Mouse (Mus musculus) cerebellum, postnatal 36 days (tissue): ENCODE data around the gene Grm8.

Experiments
- DNase-seq, 2 experiments: peaks; one replicate each; pipeline ENCODE4 v3.0.0; 2021 to 2022; ENCODE audit warnings: mixed read lengths in 2 of 2

Gene Grm8

DNA sequence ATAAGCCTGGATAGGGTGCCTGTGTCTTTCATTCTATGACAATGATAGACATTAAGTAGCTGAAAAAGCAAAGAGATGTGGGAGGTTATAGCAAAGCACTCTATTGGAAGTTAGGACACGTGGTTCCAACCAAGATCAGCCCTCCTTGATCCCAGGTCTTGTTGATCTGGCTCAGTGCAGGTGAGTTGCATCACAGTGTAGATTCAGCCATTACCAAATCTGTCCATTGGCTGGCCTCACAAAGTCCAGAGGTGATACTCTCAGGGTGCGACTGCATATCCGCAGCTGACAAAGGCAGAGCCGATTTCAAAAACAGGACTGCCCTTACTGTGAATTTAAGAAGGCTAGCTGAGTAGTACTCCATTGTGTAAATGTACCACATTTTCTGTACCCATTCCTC, 103.0 kb downstream of the Grm8 start:
- no peak for DNase-seq

GRCm38 (mm10) chr6:28017653-28018052, 117.3 kb downstream of the Grm8 start:
- no peak for DNase-seq

GRCm38 (mm10) chr6:28007001-28007400, 128.0 kb downstream of the Grm8 start:
- no peak for DNase-seq

- no peak for DNase-seq
Observed at GRCm38 (mm10) chr6:27997250-27997649, 137.7 kb downstream of the Grm8 start.

- DNase-seq, result no peak
Observed at GRCm38 (mm10) chr6:27991241-27991640, 143.7 kb downstream of the Grm8 start.

GRCm38 (mm10) chr6:27982598-27982997, 152.4 kb downstream of the Grm8 start:
- no peak for DNase-seq

- DNase-seq, result no peak
Observed at GRCm38 (mm10) chr6:27982021-27982420, 153.0 kb downstream of the Grm8 start.

DNA sequence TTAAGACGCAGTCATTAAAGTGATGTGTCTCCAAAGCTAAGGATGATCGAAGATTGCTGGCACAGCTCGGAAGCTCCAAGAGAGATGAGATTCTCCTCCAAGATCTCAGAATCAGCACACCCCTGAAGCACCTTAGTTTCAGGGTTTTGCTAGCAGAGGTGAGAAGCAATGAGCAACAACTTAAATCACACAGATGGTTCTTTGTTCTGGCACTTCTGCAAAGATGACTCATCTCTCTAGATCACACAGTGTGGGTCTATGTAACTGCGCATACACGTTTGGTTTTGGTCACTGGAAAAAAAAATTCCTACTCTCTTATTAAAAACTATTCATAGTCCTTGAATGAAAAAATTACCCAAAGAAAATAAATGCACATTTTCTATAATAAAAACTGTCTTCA, 157.6 kb downstream of the Grm8 start:
- no peak for DNase-seq

- DNase-seq, result no peak
Observed at GRCm38 (mm10) chr6:27968859-27969258, 166.1 kb downstream of the Grm8 start.

DNA sequence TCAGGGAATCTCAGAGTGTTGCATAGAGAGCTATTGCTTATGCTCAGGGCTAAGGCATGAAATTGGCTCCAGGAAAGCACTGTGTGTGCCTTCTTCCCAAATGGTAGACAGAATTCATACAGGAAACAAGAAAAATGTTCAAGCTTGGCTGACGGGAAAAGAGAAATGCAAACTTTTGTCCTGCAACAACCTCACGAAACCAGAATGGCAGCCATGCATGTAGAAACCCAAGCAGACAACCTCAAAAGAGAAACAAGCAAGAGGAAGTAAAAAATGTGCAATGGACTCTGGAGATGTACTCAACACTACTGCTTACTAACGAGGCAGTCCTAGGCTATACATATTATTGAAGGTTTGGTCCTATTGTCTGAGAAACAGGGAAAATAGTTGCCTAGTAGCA, 167.9 kb downstream of the Grm8 start:
- DNase-seq, result no peak

GRCm38 (mm10) chr6:27965237-27965636, 169.7 kb downstream of the Grm8 start:
- no peak for DNase-seq

DNA sequence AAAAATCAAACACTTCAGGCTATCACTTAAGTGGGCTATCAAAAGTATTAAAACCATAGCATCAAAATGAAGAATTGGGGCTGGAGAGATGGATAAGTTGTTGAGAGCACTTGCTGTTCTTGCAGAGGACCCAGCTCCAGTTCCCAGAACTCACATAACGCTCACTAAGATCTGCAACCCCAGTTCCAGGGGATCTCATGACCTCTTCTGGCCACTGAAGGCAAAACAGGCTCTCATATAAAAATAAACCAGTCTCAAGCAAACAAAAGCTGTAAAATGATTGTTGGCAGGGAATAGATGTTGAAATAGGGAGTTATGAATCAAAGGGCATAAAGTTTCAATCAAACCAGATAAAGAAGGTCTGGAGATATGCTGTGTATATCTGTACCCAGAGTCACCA, 171.1 kb downstream of the Grm8 start:
- no peak for DNase-seq

DNA sequence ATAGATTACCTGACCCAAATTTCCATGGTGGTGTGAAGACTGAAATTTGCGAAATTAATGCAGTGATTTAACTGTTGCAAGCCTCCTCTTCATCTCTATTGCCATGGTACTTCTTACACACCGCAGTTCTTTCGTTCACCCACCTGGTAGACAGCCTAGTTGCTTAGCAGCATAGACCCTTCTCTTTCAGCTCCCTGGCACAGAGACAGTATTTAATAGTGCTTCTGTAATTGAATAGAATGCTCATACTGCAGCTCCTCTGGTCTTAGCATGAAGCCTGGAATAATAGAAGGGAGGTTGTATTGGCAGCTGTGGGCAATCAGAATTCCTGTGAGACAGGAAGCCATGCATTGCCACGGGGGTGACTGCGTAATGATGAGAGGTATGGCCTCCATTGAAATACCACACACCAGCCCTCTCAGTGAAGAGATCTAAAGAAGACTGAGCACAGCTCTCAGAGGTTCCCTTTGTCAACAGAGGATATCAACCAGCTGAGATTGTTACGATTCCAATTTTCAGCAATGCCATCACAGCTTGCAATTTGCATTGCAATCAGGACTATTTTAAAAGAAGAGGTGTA, 178.6 kb downstream of the Grm8 start:
- DNase-seq, result no peak

DNA sequence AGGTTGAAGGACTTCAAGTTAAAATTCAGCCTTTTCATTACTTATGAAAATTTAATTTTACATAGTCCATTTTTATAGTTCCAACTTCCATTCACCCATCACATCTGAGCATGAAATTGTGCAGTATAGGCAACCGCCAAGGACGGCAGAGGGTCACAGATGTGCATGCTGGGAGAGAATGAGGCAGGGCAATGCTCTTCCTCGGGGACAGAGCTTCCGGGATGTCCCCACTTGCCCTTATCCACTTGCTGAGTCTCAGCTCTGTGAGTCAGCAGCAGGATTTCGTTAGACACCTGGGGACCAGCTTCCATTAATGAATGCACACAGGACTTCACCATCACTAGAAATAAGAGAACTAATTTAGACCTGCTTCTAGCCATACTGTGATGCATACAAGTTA, 183.5 kb downstream of the Grm8 start:
- no peak for DNase-seq

DNA sequence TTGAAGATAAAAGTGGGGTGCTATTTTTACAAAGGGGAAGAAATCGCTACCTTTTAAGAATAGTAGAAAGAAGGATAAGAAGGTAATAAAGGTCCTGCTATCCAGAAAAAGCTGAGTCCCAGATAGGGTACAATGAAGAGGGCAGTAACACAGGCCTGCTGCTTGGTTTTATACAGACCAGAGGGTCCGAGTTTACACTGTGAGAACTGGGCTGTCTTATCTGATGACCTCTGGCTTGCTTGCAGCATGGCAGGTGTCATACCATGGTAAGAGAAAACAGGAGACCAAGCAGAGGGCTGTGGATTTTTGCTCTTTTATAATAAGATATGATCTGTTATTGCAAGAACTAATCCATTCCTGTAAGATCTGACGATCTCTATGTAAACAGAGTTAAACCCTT, 206.9 kb downstream of the Grm8 start:
- DNase-seq, result no peak

DNA sequence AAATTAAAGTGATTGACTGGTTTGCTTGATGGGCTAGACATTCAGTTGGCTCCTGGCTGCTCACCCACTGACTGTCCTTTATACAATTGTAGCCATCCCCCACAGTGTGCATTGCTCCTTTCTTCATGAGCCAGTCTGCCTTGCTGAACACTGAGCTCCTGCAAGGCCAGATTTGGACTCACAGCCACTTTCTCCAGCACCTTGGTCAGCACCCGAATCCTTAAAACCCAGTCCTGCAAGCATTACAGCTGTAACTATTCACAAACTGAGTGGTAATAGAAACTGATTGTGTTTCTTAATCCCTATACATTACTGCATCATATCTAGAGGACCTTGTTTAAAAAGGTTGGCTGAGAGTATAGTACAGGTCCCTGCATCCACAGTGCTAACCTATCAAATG, 221.7 kb downstream of the Grm8 start:
- no peak for DNase-seq

DNA sequence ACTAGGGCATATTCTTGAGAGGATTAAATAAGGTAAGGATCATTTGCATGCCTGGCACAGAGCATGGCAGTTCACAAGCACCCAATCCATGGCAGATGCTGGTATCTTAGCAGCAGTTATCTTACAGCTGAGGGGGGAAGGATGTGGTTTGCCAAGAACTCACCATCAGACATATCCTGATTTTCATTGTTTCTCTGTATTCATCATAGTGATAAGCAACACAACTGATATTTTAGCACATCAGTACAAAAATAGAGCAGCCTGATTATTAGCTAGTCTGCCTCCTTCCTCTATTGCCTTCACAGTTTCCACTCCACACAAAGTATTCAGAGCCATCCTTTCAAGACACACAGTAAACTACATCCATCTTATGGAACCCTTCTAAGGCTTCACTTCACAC, 230.6 kb downstream of the Grm8 start:
- DNase-seq, result no peak

- no peak for DNase-seq
Observed at GRCm38 (mm10) chr6:27902224-27902623, 232.8 kb downstream of the Grm8 start.

DNA sequence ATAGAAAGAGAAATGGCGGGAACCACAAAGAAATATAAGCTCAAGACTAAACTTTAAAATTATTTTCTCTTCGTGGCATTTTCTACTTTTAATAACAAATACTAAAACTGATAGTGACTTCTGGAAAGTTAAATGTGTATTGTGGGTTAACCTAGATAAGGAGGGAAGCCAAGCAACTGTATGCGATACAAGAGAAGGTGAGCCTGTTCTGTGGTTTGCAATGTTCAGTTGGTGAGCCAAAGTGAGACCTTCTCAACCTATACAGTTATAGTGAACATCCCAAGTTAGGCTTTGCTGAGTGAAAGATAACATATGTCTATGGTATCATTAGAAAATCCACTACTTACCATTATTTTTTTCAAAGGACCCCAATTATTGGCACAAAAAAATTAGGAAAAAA, 233.6 kb downstream of the Grm8 start:
- DNase-seq, result no peak

DNA sequence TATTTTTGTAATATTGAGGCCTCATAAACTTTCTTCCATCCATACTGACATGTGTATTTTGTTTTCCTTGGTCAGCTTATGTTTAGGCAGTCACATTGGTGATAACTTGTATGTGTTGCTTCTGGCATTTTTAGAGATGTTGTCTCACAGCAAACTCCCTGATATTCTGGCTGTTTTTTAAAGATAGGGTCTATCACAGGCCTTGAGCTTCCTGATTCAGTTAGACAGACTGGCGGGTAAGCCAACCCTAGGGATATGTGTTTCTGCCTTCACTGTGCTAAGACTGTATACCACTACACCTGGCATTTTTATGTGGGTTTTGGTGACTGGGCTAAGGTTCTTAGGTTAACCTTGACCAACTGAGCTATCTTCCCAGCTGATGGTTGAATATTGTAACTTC, 239.8 kb downstream of the Grm8 start:
- DNase-seq, result no peak

DNA sequence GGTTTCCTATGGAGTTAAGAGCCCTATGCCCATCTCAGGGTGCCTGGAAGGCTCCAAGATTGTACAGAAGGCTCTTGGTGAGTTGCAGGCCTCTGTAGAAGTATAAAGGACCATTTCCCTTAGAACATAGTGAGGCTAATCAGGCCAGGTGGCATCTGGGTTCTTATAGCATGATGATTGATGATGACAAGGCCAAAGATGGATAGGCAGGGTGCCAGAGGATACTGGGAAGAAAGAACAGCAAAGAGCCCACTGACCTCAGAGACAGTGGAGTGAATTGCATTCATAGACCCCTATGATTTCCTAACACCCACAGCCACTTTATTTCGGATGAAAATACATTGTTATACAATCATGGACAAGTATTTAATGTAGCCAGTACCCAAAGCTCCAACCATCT, 242.1 kb downstream of the Grm8 start:
- DNase-seq, result no peak

GRCm38 (mm10) chr6:27888391-27888790, 246.6 kb downstream of the Grm8 start:
- DNase-seq, result no peak

DNA sequence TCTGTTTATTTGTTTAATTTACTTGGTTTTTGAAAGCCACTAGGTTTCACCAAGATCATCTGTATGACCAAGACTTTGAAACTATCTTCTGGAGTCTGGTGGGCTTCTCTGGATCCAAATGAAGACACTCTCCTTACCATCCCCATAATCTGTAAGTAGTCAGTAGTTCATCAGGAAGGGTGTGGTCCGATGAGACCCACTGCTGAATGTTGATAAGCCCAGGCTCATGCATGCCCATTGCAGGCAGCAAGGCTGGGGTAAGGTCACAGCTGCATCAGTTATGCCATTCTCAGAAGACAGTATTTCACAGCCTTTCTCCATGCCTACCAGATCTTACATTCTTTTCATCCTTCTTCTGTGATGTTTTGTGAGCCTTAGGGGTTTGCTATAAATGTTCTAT, 247.1 kb downstream of the Grm8 start:
- DNase-seq, result no peak

DNA sequence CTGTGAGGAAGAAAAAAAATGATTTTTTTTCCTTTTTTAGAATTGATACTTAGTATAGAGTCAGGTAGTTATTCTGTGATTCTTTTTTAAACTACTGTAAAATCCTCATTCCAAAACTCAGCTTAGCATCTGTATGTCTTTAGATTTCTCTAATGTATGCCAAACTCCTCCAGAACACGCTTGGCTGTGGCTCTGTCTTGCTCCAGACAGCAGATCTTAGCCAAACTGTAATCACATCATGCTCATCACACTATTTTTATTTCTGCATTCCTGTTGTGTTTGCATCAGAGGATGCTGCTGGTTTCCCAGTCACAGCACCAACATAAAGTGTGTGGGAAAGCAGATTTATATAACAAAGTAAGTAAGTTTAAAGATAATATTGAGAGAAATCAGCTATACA, 249.2 kb downstream of the Grm8 start:
- DNase-seq, result no peak

- no peak for DNase-seq
Observed at GRCm38 (mm10) chr6:27849644-27850043, 285.3 kb downstream of the Grm8 start.

- no peak for DNase-seq
Observed at GRCm38 (mm10) chr6:27836159-27836558, 298.8 kb downstream of the Grm8 start.
